Mouse (Mus musculus): Measurements from ENCODE around the gene Itpk1. TPM values are rescaled to one million over a fixed set of nuclear protein-coding genes. Genes with fewer than 3 reads are reported as not detected.

Gene Itpk1
- polyA plus RNA-seq, 1 experiment: 324 TPM

DNA sequence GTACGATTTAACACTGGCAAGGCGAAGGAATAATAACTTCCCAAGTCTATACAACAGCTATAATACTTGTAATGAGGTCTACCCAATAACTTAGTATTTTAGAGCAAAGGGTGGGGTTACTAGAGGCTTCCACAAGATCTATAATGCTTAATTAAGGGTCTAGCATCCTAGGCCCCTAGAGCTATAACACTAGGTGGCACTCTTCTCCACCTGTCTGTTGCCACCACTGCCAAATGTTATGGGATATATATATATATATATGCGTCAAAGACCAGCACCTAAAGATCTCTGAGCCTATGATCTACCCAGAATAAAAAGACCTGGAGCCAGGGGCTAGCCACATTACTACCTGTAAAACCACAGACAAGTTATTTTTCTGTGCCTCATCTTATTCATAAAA, 35.6 kb upstream of the Itpk1 start:
- Histone ChIP-seq H3K27ac (ENCODE audit: insufficient read depth, low read depth, low read length) (no peak overlapping the region), H3K36me3 (ENCODE audit: control insufficient read depth, insufficient read depth, low read length) (no peaks in the 10 kb centered on the region), H3K4me1 (ENCODE audit: control insufficient read depth, insufficient read depth, insufficient read length, low read length) (peaks cover 5% of the 10 kb centered on the region; the same call in 1 of the 2 replicates), H3K27me3 (ENCODE audit: control insufficient read depth, insufficient read depth, low read length) (no peaks in the 10 kb centered on the region), H3K4me3 (ENCODE audit: low read depth, low read length) (no peak overlapping the region)
- WGBS: 67% methylated on average over 3 of the region's 3 CpGs
- TF ChIP-seq CTCF (IDR thresholded peaks at IDR 0.05; ENCODE audit: extremely low read depth, insufficient read length, insufficient replicate concordance, low read depth, low read length): no peak
- no peak for TF ChIP-seq POLR2A (IDR thresholded peaks at IDR 0.05; ENCODE audit: low read depth, low read length)

DNA sequence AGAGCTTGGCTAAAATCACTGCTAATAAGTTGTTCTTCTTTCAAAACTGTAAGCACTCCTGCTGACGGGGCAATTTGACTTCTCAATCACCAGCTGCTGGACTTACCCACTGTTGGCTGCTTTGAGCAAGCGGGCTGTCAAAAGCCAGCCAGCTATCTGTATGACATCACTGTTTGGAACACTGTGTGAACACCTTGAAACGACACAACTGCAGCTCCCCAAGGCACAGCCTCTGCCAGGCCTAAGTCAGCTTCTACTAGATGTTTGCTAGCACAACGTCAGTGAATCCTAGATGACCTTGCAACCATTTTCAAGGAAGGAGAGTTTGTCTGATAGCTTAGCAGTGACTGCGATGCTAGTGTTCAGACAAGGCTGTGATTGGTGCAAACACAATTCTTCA, 34.4 kb upstream of the Itpk1 start:
- H3K36me3 ChIP-seq (ENCODE audit: control insufficient read depth, insufficient read depth, low read length): no peaks in the 10 kb centered on the region
- no peak for TF ChIP-seq POLR2A (IDR thresholded peaks at IDR 0.05; ENCODE audit: low read depth, low read length)
- H3K27ac ChIP-seq (ENCODE audit: insufficient read depth, low read depth, low read length): no peak overlapping the region
- peaks cover 5% of the 10 kb centered on the region; the same call in 1 of the 2 replicates for H3K4me1 ChIP-seq (ENCODE audit: control insufficient read depth, insufficient read depth, insufficient read length, low read length)
- H3K27me3 ChIP-seq (ENCODE audit: control insufficient read depth, insufficient read depth, low read length): no peaks in the 10 kb centered on the region
- H3K4me3 ChIP-seq (ENCODE audit: low read depth, low read length): no peak overlapping the region
- 68% methylated on average over 5 of the region's 5 CpGs for WGBS

DNA sequence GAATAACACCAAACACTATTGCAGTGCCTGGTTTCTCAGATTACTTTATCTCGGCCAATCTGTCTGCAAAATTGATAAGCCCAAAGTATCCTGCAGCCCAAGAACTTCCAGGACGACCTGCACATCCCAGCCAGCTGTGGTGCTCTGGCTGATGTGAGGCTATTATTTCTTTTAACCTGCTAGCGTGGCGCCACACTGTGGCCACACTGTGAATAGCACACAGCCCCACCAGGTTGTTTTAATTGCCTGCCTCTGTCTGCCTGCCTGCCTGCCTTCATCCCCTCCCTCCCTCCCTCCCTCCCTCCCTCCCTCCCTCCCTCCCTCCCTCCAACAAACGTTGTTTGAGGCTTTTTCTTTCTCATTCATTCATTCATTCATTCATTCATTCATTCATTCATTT, 28.7 kb upstream of the Itpk1 start:
- WGBS: 3% methylated on average over 5 of the region's 5 CpGs
- TF ChIP-seq CTCF (IDR thresholded peaks at IDR 0.05; ENCODE audit: extremely low read depth, insufficient read length, insufficient replicate concordance, low read depth, low read length) (peak; percentile 83; the same call in 1 of the 2 replicates), POLR2A (IDR thresholded peaks at IDR 0.05; ENCODE audit: low read depth, low read length) (no peak)
- no peak overlapping the region for H3K4me3 ChIP-seq (ENCODE audit: low read depth, low read length)
- H3K27me3 ChIP-seq (ENCODE audit: control insufficient read depth, insufficient read depth, low read length): no peaks in the 10 kb centered on the region
- no peak overlapping the region for H3K27ac ChIP-seq (ENCODE audit: insufficient read depth, low read depth, low read length)
- H3K36me3 ChIP-seq (ENCODE audit: control insufficient read depth, insufficient read depth, low read length): no peaks in the 10 kb centered on the region
- peaks cover 19% of the 10 kb centered on the region for H3K4me1 ChIP-seq (ENCODE audit: control insufficient read depth, insufficient read depth, insufficient read length, low read length)

DNA sequence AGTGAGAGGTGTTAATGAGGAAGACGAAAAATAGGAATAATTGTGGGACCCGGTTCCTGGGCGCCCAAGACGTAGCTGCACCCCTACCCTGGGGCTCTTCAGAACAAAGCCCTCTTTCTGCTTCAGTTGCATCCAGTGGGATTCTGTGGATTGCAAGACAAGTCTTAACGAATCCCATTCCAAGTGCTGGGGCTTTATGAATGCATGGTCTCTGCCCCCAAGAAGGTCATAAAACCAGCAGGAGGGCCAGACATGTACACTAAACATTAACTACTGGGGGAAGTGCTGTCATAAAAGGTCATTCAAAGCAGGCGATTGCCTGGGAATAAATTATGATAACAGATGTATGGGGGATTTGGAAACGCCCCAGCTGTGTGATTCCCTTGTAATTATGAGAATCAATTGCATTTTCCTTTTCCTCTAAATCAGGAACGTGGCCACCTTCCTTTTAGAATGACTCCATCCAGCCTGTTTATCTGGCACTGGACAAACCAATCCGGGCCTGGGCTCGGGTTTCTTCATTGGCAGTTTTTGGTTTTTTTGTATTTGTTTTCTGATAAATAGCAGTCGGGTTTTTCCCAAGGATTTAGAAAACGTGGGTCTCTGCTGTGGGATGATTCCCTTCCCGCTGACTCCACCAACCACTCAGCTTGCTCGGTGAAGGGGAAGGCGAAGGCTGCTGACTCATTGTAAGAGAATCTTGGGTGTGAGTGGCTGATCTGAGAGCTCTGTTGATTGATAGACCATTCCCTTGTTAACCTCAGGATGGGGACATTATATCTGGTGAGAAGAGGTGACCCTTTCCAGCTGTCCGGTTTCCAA, 26.3 kb upstream of the Itpk1 start:
- TF ChIP-seq CTCF (IDR thresholded peaks at IDR 0.05; ENCODE audit: extremely low read depth, insufficient read length, insufficient replicate concordance, low read depth, low read length): no peak
- no peak for TF ChIP-seq POLR2A (IDR thresholded peaks at IDR 0.05; ENCODE audit: low read depth, low read length)
- WGBS: 11% methylated on average over 16 of the region's 16 CpGs
- H3K36me3 ChIP-seq (ENCODE audit: control insufficient read depth, insufficient read depth, low read length): no peaks in the 10 kb centered on the region
- peak overlapping the region; percentile 20 for H3K4me3 ChIP-seq (ENCODE audit: low read depth, low read length)
- H3K4me1 ChIP-seq (ENCODE audit: control insufficient read depth, insufficient read depth, insufficient read length, low read length): peaks cover 26% of the 10 kb centered on the region
- no peaks in the 10 kb centered on the region for H3K27me3 ChIP-seq (ENCODE audit: control insufficient read depth, insufficient read depth, low read length)
- peak overlapping the region; percentile 96 for H3K27ac ChIP-seq (ENCODE audit: insufficient read depth, low read depth, low read length)

DNA sequence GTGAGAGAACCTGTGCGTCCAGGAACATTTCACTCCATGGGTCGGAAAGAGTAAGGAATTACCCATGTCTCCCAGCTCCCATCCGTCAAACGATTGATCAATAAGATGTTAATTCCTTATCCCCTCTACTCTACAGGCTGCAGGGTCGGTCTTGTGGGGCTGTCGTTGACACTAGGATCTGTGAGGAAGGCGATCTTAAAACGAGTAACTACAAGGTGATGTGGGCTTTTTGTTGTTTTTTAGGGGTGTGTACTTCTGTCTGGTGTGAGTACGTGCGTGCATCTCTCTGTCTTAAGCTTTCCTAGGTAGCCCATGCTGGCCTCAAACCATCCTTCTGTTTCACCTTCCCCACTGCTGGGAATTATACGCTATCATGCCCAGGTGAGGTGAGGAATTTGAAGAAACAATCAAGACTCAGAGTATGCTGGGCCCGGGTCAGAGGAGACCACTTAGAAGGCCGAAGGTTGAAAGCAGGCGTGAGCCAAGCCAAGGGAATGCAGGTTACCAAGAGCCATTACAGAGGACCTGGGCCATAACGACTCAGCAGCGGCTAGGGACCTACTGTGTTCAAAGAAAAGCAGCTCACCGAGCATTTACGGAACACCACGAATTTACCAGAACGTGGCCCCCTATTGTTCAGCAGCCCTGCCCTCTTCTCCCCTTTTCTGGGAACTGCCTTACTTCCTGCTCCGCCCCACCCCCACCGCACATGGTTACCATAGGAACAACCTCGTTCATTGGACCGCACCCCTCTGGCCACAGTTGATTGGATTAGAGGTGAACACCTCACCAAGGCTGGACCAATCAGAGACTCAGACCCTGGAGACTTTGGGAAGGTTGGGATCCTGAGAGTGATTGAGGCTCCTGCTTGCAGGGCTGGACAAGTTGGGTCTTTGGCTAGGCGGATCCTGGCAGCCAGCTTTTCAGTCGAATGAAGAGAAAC, 25.4 kb upstream of the Itpk1 start:
- no peaks in the 10 kb centered on the region for H3K36me3 ChIP-seq (ENCODE audit: control insufficient read depth, insufficient read depth, low read length)
- H3K4me3 ChIP-seq (ENCODE audit: low read depth, low read length): peak overlapping the region; percentile 37
- peak overlapping the region; percentile 96 for H3K27ac ChIP-seq (ENCODE audit: insufficient read depth, low read depth, low read length)
- 36% methylated on average over 26 of the region's 26 CpGs for WGBS
- peaks cover 34% of the 10 kb centered on the region for H3K4me1 ChIP-seq (ENCODE audit: control insufficient read depth, insufficient read depth, insufficient read length, low read length)
- TF ChIP-seq POLR2A (IDR thresholded peaks at IDR 0.05; ENCODE audit: low read depth, low read length) (peak; percentile 42; the same call in 1 of the 2 replicates), CTCF (IDR thresholded peaks at IDR 0.05; ENCODE audit: extremely low read depth, insufficient read length, insufficient replicate concordance, low read depth, low read length) (no peak; the same call in 1 of the 2 replicates)
- H3K27me3 ChIP-seq (ENCODE audit: control insufficient read depth, insufficient read depth, low read length): no peaks in the 10 kb centered on the region

DNA sequence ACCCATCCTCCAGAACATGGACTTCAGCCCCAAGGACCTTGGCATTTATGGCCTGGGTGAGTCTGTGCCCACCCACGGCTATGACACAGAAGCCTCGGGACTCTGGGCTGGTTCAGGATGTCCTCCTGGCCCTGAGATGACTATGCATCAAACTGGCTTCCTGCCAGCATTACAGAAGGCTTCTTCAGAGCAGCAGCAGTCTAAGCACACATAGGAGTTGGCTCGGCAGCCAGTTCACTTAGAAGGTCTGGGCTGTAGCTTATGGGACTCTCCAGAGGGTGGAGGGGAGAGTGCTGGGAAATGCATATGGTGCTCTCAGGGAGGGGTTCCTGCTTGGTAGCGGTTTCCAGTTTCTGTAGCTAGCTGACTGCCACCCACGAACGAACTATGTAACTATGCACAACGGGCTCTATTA, 21.0 kb upstream of the Itpk1 start:
- 35% methylated on average over 7 of the region's 7 CpGs for WGBS
- TF ChIP-seq POLR2A (IDR thresholded peaks at IDR 0.05; ENCODE audit: low read depth, low read length) (no peak; the same call in 1 of the 2 replicates), CTCF (IDR thresholded peaks at IDR 0.05; ENCODE audit: extremely low read depth, insufficient read length, insufficient replicate concordance, low read depth, low read length) (no peak)
- H3K4me1 ChIP-seq (ENCODE audit: control insufficient read depth, insufficient read depth, insufficient read length, low read length): peaks cover 29% of the 10 kb centered on the region
- H3K36me3 ChIP-seq (ENCODE audit: control insufficient read depth, insufficient read depth, low read length): no peaks in the 10 kb centered on the region
- H3K27ac ChIP-seq (ENCODE audit: insufficient read depth, low read depth, low read length): peak overlapping the region; percentile 88
- H3K4me3 ChIP-seq (ENCODE audit: low read depth, low read length): no peak overlapping the region
- no peaks in the 10 kb centered on the region for H3K27me3 ChIP-seq (ENCODE audit: control insufficient read depth, insufficient read depth, low read length)

DNA sequence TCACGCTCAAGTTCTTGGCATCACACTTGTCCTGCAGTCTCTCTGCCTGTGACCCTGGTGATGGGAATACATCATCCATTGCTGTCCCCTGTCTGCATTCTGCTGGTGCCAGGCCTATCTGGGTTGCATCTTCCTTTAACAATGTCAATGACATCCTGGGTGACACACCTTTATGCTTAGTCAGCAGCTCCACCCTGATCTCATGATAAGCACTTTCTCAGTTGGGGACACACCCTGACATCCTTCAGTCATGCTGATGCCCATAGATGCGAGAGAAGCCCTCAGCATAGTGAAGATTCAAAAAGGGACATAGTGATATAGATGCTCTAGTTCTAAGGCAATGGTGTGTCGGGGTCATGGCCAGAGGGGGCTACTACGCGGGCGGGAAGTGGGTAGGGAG, 20.4 kb upstream of the Itpk1 start:
- WGBS: 83% methylated on average over 6 of the region's 6 CpGs

More for the DNA sequence above, 20.4 kb upstream of the Itpk1 start:
- no peak overlapping the region for H3K4me3 ChIP-seq (ENCODE audit: low read depth, low read length)
- H3K36me3 ChIP-seq (ENCODE audit: control insufficient read depth, insufficient read depth, low read length): no peaks in the 10 kb centered on the region
- no peaks in the 10 kb centered on the region for H3K27me3 ChIP-seq (ENCODE audit: control insufficient read depth, insufficient read depth, low read length)
- H3K4me1 ChIP-seq (ENCODE audit: control insufficient read depth, insufficient read depth, insufficient read length, low read length): peaks cover 24% of the 10 kb centered on the region
- no peak for TF ChIP-seq CTCF (IDR thresholded peaks at IDR 0.05; ENCODE audit: extremely low read depth, insufficient read length, insufficient replicate concordance, low read depth, low read length)
- no peak for TF ChIP-seq POLR2A (IDR thresholded peaks at IDR 0.05; ENCODE audit: low read depth, low read length)
- peak overlapping the region; percentile 88 for H3K27ac ChIP-seq (ENCODE audit: insufficient read depth, low read depth, low read length)

Measured in small intestine, adult 2 months (tissue).